Mouse (Mus musculus) MEL-GATA-1-ER (cell line): ENCODE measurements around the gene Ankrd2.

Source experiments
- DNase-seq: peaks from one replicate; pipeline ENCODE4 v3.0.0-alpha.2; 2012; ENCODE audit warnings: low read depth; ENCODE audit errors: extremely low read depth

The Ankrd2 gene

GRCm38 (mm10) chr19:42035456-42036248 lies at the start of gene Ankrd2:
Ankrd2 (plus strand) TSS chr19:42036000.
- peak; percentile 64 for DNase-seq

- no peak for DNase-seq
Observed at GRCm38 (mm10) chr19:41987206-41987605, 48.6 kb upstream of the Ankrd2 start.

GRCm38 (mm10) chr19:41989810-41990209 lies 46.0 kb upstream of the Ankrd2 start:
- DNase-seq, result no peak

- no peak for DNase-seq
Observed at GRCm38 (mm10) chr19:41991926-41992477, 43.8 kb upstream of the Ankrd2 start.

GRCm38 (mm10) chr19:41992971-41993370 lies 42.8 kb upstream of the Ankrd2 start:
- no peak for DNase-seq

- DNase-seq, result no peak
Observed at GRCm38 (mm10) chr19:41993484-41993883, 42.3 kb upstream of the Ankrd2 start.

GRCm38 (mm10) chr19:41994023-41994422 lies 41.8 kb upstream of the Ankrd2 start:
- DNase-seq, result no peak

GRCm38 (mm10) chr19:41995483-41995882 lies 40.3 kb upstream of the Ankrd2 start:
- DNase-seq, result no peak

GRCm38 (mm10) chr19:41997090-41997489 lies 38.7 kb upstream of the Ankrd2 start:
- DNase-seq, result no peak

- no peak for DNase-seq
Observed at GRCm38 (mm10) chr19:41998770-41999548, 36.8 kb upstream of the Ankrd2 start.

GRCm38 (mm10) chr19:41999688-42000283 lies 36.0 kb upstream of the Ankrd2 start:
- no peak for DNase-seq

- no peak for DNase-seq
Observed at GRCm38 (mm10) chr19:42000446-42000958, 35.3 kb upstream of the Ankrd2 start.

GRCm38 (mm10) chr19:42001253-42001980 lies 34.4 kb upstream of the Ankrd2 start:
- no peak for DNase-seq

GRCm38 (mm10) chr19:42004258-42004657 lies 31.5 kb upstream of the Ankrd2 start:
- no peak for DNase-seq

GRCm38 (mm10) chr19:42005616-42006015 lies 30.2 kb upstream of the Ankrd2 start:
- peak; percentile 56 for DNase-seq

GRCm38 (mm10) chr19:42006568-42006967 lies 29.2 kb upstream of the Ankrd2 start:
- DNase-seq, result no peak

GRCm38 (mm10) chr19:42008586-42008985 lies 27.2 kb upstream of the Ankrd2 start:
- no peak for DNase-seq

GRCm38 (mm10) chr19:42009067-42009466 lies 26.7 kb upstream of the Ankrd2 start:
- DNase-seq, result no peak

GRCm38 (mm10) chr19:42010436-42010835 lies 25.4 kb upstream of the Ankrd2 start:
- DNase-seq, result no peak

- no peak for DNase-seq
Observed at GRCm38 (mm10) chr19:42011123-42011522, 24.7 kb upstream of the Ankrd2 start.
